Mouse (Mus musculus) CH12.LX (cell line): ENCODE results near the gene Zic1. TPM values are rescaled to one million over a fixed set of nuclear protein-coding genes. Genes with fewer than 3 reads are reported as not detected.

Experiments
- DNase-seq: peaks from one replicate; pipeline ENCODE4 v3.0.0-alpha.2; 2013; ENCODE audit errors: extremely low read depth
- H3K27ac ChIP-seq: 2 replicates; pipeline ENCODE4 v1.5.1; 2012; ENCODE audit warnings: low read depth, mild to moderate bottlenecking, control low read depth, moderate library complexity; ENCODE audit not compliant: insufficient read depth
- H3K27me3 ChIP-seq: replicated peaks from 2 replicates; pipeline ENCODE3; 2012; ENCODE audit warnings: inconsistent platforms
- H3K36me3 ChIP-seq, 2 experiments: replicated peaks in 1 of 2; 2 replicates each; pipeline versions ENCODE3 to v1.6.1; 2012; ENCODE audit warnings: inconsistent platforms in 1 of 2, low read length in 1 of 2, mild to moderate bottlenecking in 1 of 2, mixed read lengths in 1 of 2, moderate library complexity in 1 of 2; ENCODE audit not compliant: control insufficient read depth in 1 of 2, insufficient read depth in 1 of 2
- H3K4me1 ChIP-seq, 2 experiments: 2 replicates each; pipeline ENCODE4 v1.6.1; 2012; ENCODE audit warnings: inconsistent platforms in 1 of 2, moderate library complexity in 1 of 2; ENCODE audit not compliant: insufficient read depth in 2 of 2, control insufficient read depth in 1 of 2
- H3K4me2 ChIP-seq: 2 replicates; pipeline ENCODE4 v1.6.1; 2012; ENCODE audit warnings: low read depth, mild to moderate bottlenecking, control low read depth; ENCODE audit not compliant: poor library complexity, insufficient read depth, severe bottlenecking
- H3K4me3 ChIP-seq, 3 experiments: fragments of 150-350 bp in 1 of 3; sonication (generic) in 1 of 3; replicated peaks in 1 of 3; 2 replicates each; pipeline versions ENCODE3 to v1.5.1; 2011 to 2012; ENCODE audit warnings: low read depth in 2 of 3, low read length in 2 of 3, mild to moderate bottlenecking in 2 of 3, moderate library complexity in 2 of 3, control low read depth in 1 of 3, improper control_type of control experiment in 1 of 3, inconsistent platforms in 1 of 3, mixed read lengths in 1 of 3; ENCODE audit not compliant: poor library complexity in 1 of 3
- H3K79me2 ChIP-seq: replicated peaks from 2 replicates; pipeline ENCODE4 v1.6.1; 2012; ENCODE audit warnings: mild to moderate bottlenecking, moderate library complexity; ENCODE audit not compliant: control insufficient read depth, poor library complexity, insufficient read depth, severe bottlenecking; ENCODE audit errors: extremely low read depth
- H3K9ac ChIP-seq: 2 replicates; pipeline ENCODE4 v1.6.1; 2012; ENCODE audit warnings: low read depth, mild to moderate bottlenecking, control low read depth, moderate library complexity; ENCODE audit not compliant: insufficient read depth
- H3K9me3 ChIP-seq: replicated peaks from 2 replicates; pipeline ENCODE3; 2012; ENCODE audit warnings: low read length, inconsistent platforms, mixed read lengths
- BHLHE40 ChIP-seq: IDR thresholded peaks from 2 replicates; pipeline ENCODE4 v1.6.1; 2011; ENCODE audit warnings: mild to moderate bottlenecking, low read depth, low read length, improper control_type of control experiment
- CHD2 ChIP-seq: IDR thresholded peaks from 2 replicates; pipeline ENCODE4 v1.6.1; 2011; ENCODE audit warnings: low read length, improper control_type of control experiment
- E2F4 ChIP-seq: IDR thresholded peaks from 2 replicates; pipeline ENCODE4 v1.6.1; 2011; ENCODE audit warnings: low read depth, low read length, improper control_type of control experiment; ENCODE audit not compliant: insufficient replicate concordance
- ELF1 ChIP-seq: IDR thresholded peaks from 2 replicates; pipeline ENCODE4 v1.6.1; 2014; ENCODE audit warnings: low read depth, mild to moderate bottlenecking, inconsistent platforms, low read length, improper control_type of control experiment
- ETS1 ChIP-seq: conservative IDR thresholded peaks from 2 replicates; pipeline ENCODE4 v1.6.1; 2012; ENCODE audit warnings: low read depth, mild to moderate bottlenecking, inconsistent platforms, low read length, improper control_type of control experiment, moderate library complexity
- HCFC1 ChIP-seq: IDR thresholded peaks from 2 replicates; pipeline ENCODE4 v1.6.1; 2012; ENCODE audit warnings: low read depth, mild to moderate bottlenecking, inconsistent platforms, low read length, improper control_type of control experiment
- IRF4 ChIP-seq: IDR thresholded peaks from 2 replicates; pipeline ENCODE4 v1.6.1; 2014; ENCODE audit warnings: low read depth, mild to moderate bottlenecking, inconsistent platforms, low read length, improper control_type of control experiment
- JUND ChIP-seq: conservative IDR thresholded peaks from 2 replicates; pipeline ENCODE4 v1.6.1; 2011; ENCODE audit warnings: low read depth, low read length, improper control_type of control experiment
- MAX ChIP-seq: IDR thresholded peaks from 2 replicates; pipeline ENCODE4 v1.6.1; 2011; ENCODE audit warnings: low read length, improper control_type of control experiment
- MAZ ChIP-seq: IDR thresholded peaks from 2 replicates; pipeline ENCODE4 v1.6.1; 2012; ENCODE audit warnings: low read depth, mild to moderate bottlenecking, inconsistent platforms, low read length, improper control_type of control experiment, moderate library complexity
- MYC ChIP-seq: IDR thresholded peaks from 2 replicates; pipeline ENCODE4 v1.6.1; 2011; ENCODE audit warnings: low read depth, mild to moderate bottlenecking, improper control_type of control experiment, low read length
- NRF1 ChIP-seq: IDR thresholded peaks from 2 replicates; pipeline ENCODE4 v1.6.1; 2014; ENCODE audit warnings: low read depth, mild to moderate bottlenecking, inconsistent platforms, low read length, improper control_type of control experiment, moderate library complexity
- PAX5 ChIP-seq: IDR thresholded peaks from 2 replicates; pipeline ENCODE4 v1.6.1; 2012; ENCODE audit warnings: low read length, inconsistent platforms, mixed read lengths
- SMC3 ChIP-seq: IDR thresholded peaks from 2 replicates; pipeline ENCODE4 v1.6.1; 2011; ENCODE audit warnings: low read depth, low read length, improper control_type of control experiment
- TBP ChIP-seq: conservative IDR thresholded peaks from 2 replicates; pipeline ENCODE4 v1.6.1; 2011; ENCODE audit warnings: low read depth, low read length, improper control_type of control experiment
- TCF12 ChIP-seq: IDR thresholded peaks from 2 replicates; pipeline ENCODE4 v1.6.1; 2014; ENCODE audit warnings: low read depth, mild to moderate bottlenecking, inconsistent platforms, low read length, improper control_type of control experiment
- UBTF ChIP-seq: IDR thresholded peaks from 2 replicates; pipeline ENCODE4 v1.6.1; 2012; ENCODE audit warnings: low read depth, mild to moderate bottlenecking, inconsistent platforms, low read length, improper control_type of control experiment, moderate library complexity
- dilution Hi-C: fragments of 300-500 bp; cut with MboI; formaldehyde crosslinking; loops from 2 replicates; pipeline ENCODE4 v1.14.3; 2020; ENCODE audit warnings: low sequenced_read_pairs; ENCODE audit not compliant: extremely low pct_unique_long_range_greater_than_20kb, extremely low pct_ligation_motif_present
- in situ Hi-C: fragments of 300-500 bp; cut with MboI; formaldehyde crosslinking; loops from 3 replicates; pipeline ENCODE4 v1.14.3; 2019; ENCODE audit warnings: low sequenced_read_pairs, low pct_ligation_motif_present, low pct_unique_long_range_greater_than_20kb, mixed read lengths
- polyA plus RNA-seq: library from polyadenylated mRNA; unstranded; fragments of >175 nt; gene quantifications from 2 replicates; pipeline ENCODE4 v1.2.1, GENCODE M21; 2012; ENCODE audit warnings: low read depth; ENCODE audit not compliant: insufficient read length
- total RNA-seq, 2 experiments: library from RNA; depleted of rRNA; stranded (reverse); fragments of 300-350 nt in 1 of 2; fragments of >200 nt in 1 of 2; gene quantifications; 2 replicates each; pipeline ENCODE4 v1.2.3; 2012 to 2014

The Zic1 gene
- total and polyA plus RNA-seq, 3 experiments = not detected

GRCm38 (mm10) chr9:91351961-91352411 is 13.6 kb downstream of the Zic1 start:
- TF ChIP-seq MAX (no peak), JUND (no peak), MAZ (no peak), ETS1 (no peak), UBTF (no peak), IRF4 (no peak), ELF1 (no peak), SMC3 (no peak), HCFC1 (no peak)
- in situ Hi-C loops = no loop called here
- Histone ChIP-seq H3K27ac (no peak overlapping the region), H3K27me3 (no peaks in the 10 kb centered on the region), H3K9me3 (peaks cover 43% of the 10 kb centered on the region), H3K4me3 (no peak overlapping the region), H3K36me3 (no peaks in the 10 kb centered on the region), H3K79me2 (no peaks in the 10 kb centered on the region), H3K4me1 (no peaks in the 10 kb centered on the region), H3K9ac (no peak overlapping the region), H3K4me2 (no peak overlapping the region)
- DNase-seq = no peak
- dilution Hi-C loops = no loop called here

GRCm38 (mm10) chr9:91351361-91351760 is 14.2 kb downstream of the Zic1 start:
- no peak for DNase-seq
- no peaks in the 10 kb centered on the region for H3K27me3 ChIP-seq
- H3K9ac ChIP-seq = no peak overlapping the region
- TF ChIP-seq BHLHE40 = no peak
- no peak for TF ChIP-seq TCF12
- TF ChIP-seq E2F4 = no peak
- no peak for TF ChIP-seq TBP
- no peak for TF ChIP-seq CHD2
- TF ChIP-seq MYC = no peak
- no peak for TF ChIP-seq IRF4
- TF ChIP-seq UBTF = no peak
- no peak for TF ChIP-seq NRF1
- no peak for TF ChIP-seq PAX5
- peaks cover 43% of the 10 kb centered on the region for H3K9me3 ChIP-seq
- in situ Hi-C loops = no loop called here
- H3K4me3 ChIP-seq = no peak overlapping the region
- no peak overlapping the region for H3K27ac ChIP-seq
- dilution Hi-C loops = no loop called here
- no peaks in the 10 kb centered on the region for H3K79me2 ChIP-seq
- no peaks in the 10 kb centered on the region for H3K4me1 ChIP-seq
- no peak overlapping the region for H3K4me2 ChIP-seq
- H3K36me3 ChIP-seq = no peaks in the 10 kb centered on the region
